Mouse (Mus musculus) testis, adult 2 months (tissue): ENCODE data around the gene Acvr1.

Experiments
- CTCF ChIP-seq: fragments of 200-500 bp; IDR thresholded peaks from 2 replicates; pipeline ENCODE4 v1.5.1; 2012; ENCODE audit warnings: low read depth, mild to moderate bottlenecking, inconsistent platforms, low read length, moderate library complexity; ENCODE audit not compliant: control insufficient read depth, insufficient read depth, insufficient replicate concordance
- POLR2A ChIP-seq: fragments of 200-500 bp; IDR thresholded peaks from 2 replicates; pipeline ENCODE4 v1.6.1; 2012; ENCODE audit warnings: low read depth, mild to moderate bottlenecking, inconsistent platforms, low read length, moderate library complexity; ENCODE audit not compliant: control insufficient read depth

DNA sequence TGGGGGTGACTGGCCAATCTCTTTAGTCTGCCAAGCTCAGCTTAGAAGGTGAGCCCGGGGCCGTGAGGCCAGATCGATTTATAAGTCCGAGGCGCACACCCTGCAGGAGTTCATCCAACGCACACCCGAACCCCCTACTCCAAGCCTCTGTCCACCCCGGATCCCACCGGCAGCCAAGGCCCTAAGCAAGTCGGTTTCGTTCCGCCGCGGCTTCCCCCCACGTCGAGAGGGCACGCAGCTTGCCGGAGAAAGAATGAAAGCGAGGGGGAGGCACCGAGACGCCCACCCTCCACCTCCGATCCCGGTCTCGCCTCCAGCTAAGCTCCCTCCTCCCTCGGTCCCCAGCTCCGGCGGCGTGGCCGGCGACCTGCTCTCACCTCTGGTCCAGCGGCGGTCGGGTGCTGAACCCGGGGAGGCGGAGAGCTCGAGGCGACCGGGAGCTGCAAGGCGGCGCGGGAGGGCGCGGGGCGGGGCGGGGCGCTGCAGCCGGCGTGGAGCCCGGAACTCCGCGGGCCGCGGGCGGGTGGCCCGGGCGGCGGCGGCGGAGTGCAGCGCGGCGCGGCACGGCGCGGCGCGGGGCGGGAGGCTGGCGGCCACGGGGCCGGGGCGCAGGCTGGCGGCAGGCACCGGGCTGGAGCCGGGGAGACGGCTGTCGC is 419 bp downstream of the Acvr1 start:
- no peak for TF ChIP-seq CTCF
- TF ChIP-seq POLR2A = no peak
